Mouse (Mus musculus) C2C12 (cell line): ENCODE data around the gene Atxn7l3.

ENCODE experiments used
- CTCF ChIP-seq: IDR thresholded peaks from one replicate; pipeline ENCODE4 v1.5.1; 2011; ENCODE audit not compliant: control insufficient read depth, insufficient read depth, insufficient read length
- MYOG ChIP-seq: IDR thresholded peaks from one replicate; pipeline ENCODE4 v1.6.1; 2011; ENCODE audit not compliant: control insufficient read depth, insufficient read length; ENCODE audit errors: extremely low read depth

- TF ChIP-seq MYOG (no peak), CTCF (no peak)
Measured at GRCm38 (mm10) chr11:102299839-102300238, 3.4 kb upstream of the Atxn7l3 start.
